Mouse (Mus musculus) kidney, adult 2 months (tissue): ENCODE data around the gene Dennd4a. TPM values are rescaled to one million over a fixed set of nuclear protein-coding genes. Genes with fewer than 3 reads are reported as not detected.
A peak's percentile ranks its signal among the peaks of the same experiment; 100 is the strongest.

Experiments used
- DNase-seq: peaks from one replicate; pipeline ENCODE4 v3.0.0; 2021
- H3K27ac ChIP-seq: fragments of 200-500 bp; 2 replicates; pipeline ENCODE4 v1.5.1; 2012; ENCODE audit warnings: low read depth, low read length, control low read depth, inconsistent platforms; ENCODE audit not compliant: insufficient read depth
- H3K27me3 ChIP-seq: fragments of 200-500 bp; replicated peaks from 2 replicates; pipeline ENCODE4 v1.6.1; 2012; ENCODE audit warnings: mild to moderate bottlenecking, moderate library complexity, low read length, inconsistent platforms; ENCODE audit not compliant: control insufficient read depth, insufficient read depth
- H3K36me3 ChIP-seq: fragments of 200-500 bp; 2 replicates; pipeline ENCODE4 v1.6.1; 2012; ENCODE audit warnings: mild to moderate bottlenecking, moderate library complexity, low read length, inconsistent platforms; ENCODE audit not compliant: control insufficient read depth, insufficient read depth
- H3K4me1 ChIP-seq: fragments of 200-500 bp; 2 replicates; pipeline ENCODE4 v1.6.1; 2011; ENCODE audit warnings: low read length; ENCODE audit not compliant: control insufficient read depth, insufficient read depth
- H3K4me3 ChIP-seq: fragments of 200-500 bp; 2 replicates; pipeline ENCODE4 v1.5.1; 2011; ENCODE audit warnings: mild to moderate bottlenecking, low read depth, low read length, control low read depth; ENCODE audit not compliant: insufficient read depth
- CTCF ChIP-seq: fragments of 200-500 bp; conservative IDR thresholded peaks from 2 replicates; pipeline ENCODE4 v1.5.1; 2011; ENCODE audit warnings: low read depth, mild to moderate bottlenecking, control low read depth, low read length, moderate library complexity, mixed read lengths; ENCODE audit not compliant: insufficient read depth, insufficient read length
- POLR2A ChIP-seq: fragments of 200-500 bp; IDR thresholded peaks from one replicate; pipeline ENCODE4 v1.6.1; 2011; ENCODE audit warnings: low read depth, low read length, control low read depth
- WGBS: fragments of 180-500 bp; shearing (Covaris S2); methylation state at CpG from one replicate; pipeline ENCODE4 v1.1.7; 2018; 5-methylcytosine and 5-hydroxymethylcytosine counted together
- polyA plus RNA-seq: library from polyadenylated mRNA; depleted of rRNA; stranded (reverse); fragments of >200 nt; gene quantifications from 2 replicates; pipeline ENCODE4 v1.2.3, GENCODE M21; 2012

Dennd4a gene
- polyA plus RNA-seq, 1 experiment = 5.1 TPM

- no peak overlapping the region for H3K27ac ChIP-seq
- DNase-seq = no peak
- TF ChIP-seq POLR2A (no peak), CTCF (no peak)
- no peaks in the 10 kb centered on the region for H3K36me3 ChIP-seq
- H3K27me3 ChIP-seq = no peaks in the 10 kb centered on the region
- H3K4me1 ChIP-seq = no peaks in the 10 kb centered on the region
- H3K4me3 ChIP-seq = no peak overlapping the region
- WGBS = 56% methylated on average over 8 of the region's 8 CpGs
Observed at GRCm38 (mm10) chr9:64926201-64926991, 115.3 kb downstream of the Dennd4a start.

GRCm38 (mm10) chr9:64930256-64930655 is 119.1 kb downstream of the Dennd4a start:
- Histone ChIP-seq H3K4me3 (no peak overlapping the region), H3K4me1 (no peaks in the 10 kb centered on the region), H3K36me3 (no peaks in the 10 kb centered on the region), H3K27ac (no peak overlapping the region), H3K27me3 (no peaks in the 10 kb centered on the region)
- TF ChIP-seq CTCF (no peak), POLR2A (no peak)
- 82% methylated on average over 4 of the region's 4 CpGs for WGBS
- no peak for DNase-seq

- H3K4me3 ChIP-seq = no peak overlapping the region
- H3K27ac ChIP-seq = no peak overlapping the region
- WGBS = 70% methylated on average over 7 of the region's 7 CpGs
- no peaks in the 10 kb centered on the region for H3K27me3 ChIP-seq
- no peak for DNase-seq
- no peaks in the 10 kb centered on the region for H3K4me1 ChIP-seq
- TF ChIP-seq CTCF = no peak
- no peak for TF ChIP-seq POLR2A
- no peaks in the 10 kb centered on the region for H3K36me3 ChIP-seq
Observed at GRCm38 (mm10) chr9:64931751-64932610, 120.8 kb downstream of the Dennd4a start.

- 25% methylated on average over 15 of the region's 15 CpGs for WGBS
- Histone ChIP-seq H3K27me3 (no peaks in the 10 kb centered on the region), H3K27ac (no peak overlapping the region), H3K4me3 (no peak overlapping the region), H3K4me1 (no peaks in the 10 kb centered on the region), H3K36me3 (no peaks in the 10 kb centered on the region)
- TF ChIP-seq POLR2A (no peak), CTCF (no peak)
- peak; percentile 72 for DNase-seq
Observed at GRCm38 (mm10) chr9:64934015-64934754, 123.0 kb downstream of the Dennd4a start.

- Histone ChIP-seq H3K36me3 (no peaks in the 10 kb centered on the region), H3K27me3 (no peaks in the 10 kb centered on the region), H3K4me3 (no peak overlapping the region), H3K4me1 (no peaks in the 10 kb centered on the region), H3K27ac (no peak overlapping the region)
- 5% methylated on average over 6 of the region's 6 CpGs for WGBS
- TF ChIP-seq POLR2A (no peak), CTCF (peak; percentile 67)
- DNase-seq = peak; percentile 60
Observed at GRCm38 (mm10) chr9:64936508-64936907, 125.4 kb downstream of the Dennd4a start.

GRCm38 (mm10) chr9:64937491-64937890 is 126.4 kb downstream of the Dennd4a start:
- WGBS = 58% methylated on average over 5 of the region's 5 CpGs
- DNase-seq = no peak
- H3K36me3 ChIP-seq = no peaks in the 10 kb centered on the region
- H3K27ac ChIP-seq = no peak overlapping the region
- no peak overlapping the region for H3K4me3 ChIP-seq
- H3K4me1 ChIP-seq = no peaks in the 10 kb centered on the region
- TF ChIP-seq CTCF = no peak
- TF ChIP-seq POLR2A = no peak
- H3K27me3 ChIP-seq = no peaks in the 10 kb centered on the region

GRCm38 (mm10) chr9:64938535-64938934 is 127.4 kb downstream of the Dennd4a start:
- no peak for TF ChIP-seq POLR2A
- no peak for TF ChIP-seq CTCF
- WGBS = 80% methylated on average over 5 of the region's 5 CpGs
- no peak overlapping the region for H3K27ac ChIP-seq
- H3K4me1 ChIP-seq = no peaks in the 10 kb centered on the region
- H3K27me3 ChIP-seq = no peaks in the 10 kb centered on the region
- DNase-seq = no peak
- H3K4me3 ChIP-seq = no peak overlapping the region
- H3K36me3 ChIP-seq = no peaks in the 10 kb centered on the region
